Mouse (Mus musculus): Measurements from ENCODE around the gene Fhl3.

DNA sequence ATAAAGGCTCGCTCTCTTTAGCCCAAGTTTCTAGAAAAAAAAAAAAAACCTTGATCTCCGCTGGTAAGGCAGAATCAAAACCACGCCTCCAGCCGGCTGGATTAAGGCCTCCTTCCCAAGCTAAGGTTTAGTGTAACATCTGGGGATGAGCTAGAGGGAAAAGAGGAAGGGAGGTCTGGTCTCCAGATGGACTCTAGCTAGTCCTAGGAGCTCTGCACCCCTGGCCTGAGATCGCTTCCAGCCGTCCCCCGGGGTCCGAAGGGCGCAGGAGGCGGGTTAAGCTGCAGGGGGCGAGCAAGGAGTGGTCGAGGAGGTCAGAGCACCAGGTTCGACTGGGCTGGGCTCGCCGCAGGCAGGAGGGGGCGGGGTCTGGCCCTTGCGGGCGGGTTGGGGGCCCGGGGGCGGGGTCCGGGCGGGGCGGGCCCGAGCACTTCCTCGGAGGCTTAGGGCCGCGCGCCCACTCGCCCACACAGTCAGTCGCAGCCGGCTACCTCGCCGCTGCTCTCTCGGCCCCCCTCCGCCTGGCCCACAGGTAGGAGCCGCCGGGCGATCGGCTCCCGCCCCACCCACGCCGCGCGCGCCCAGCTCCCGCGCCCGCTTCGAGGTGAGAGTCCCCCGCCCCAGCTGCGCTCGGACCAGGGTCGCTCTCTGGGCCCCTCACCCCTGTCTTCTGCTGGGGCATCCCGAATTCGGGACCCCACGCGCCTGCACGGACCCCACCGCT is at the start of gene Fhl3:
- TF ChIP-seq CTCF (IDR thresholded peaks at IDR 0.05; ENCODE audit: low read depth, low read length) (no peak), POLR2A (IDR thresholded peaks at IDR 0.05; ENCODE audit: borderline replicate concordance, low read depth, low read length) (peak; percentile 58; the same call in 1 of the 2 replicates)
